Mouse (Mus musculus): ENCODE measurements around the gene Ets1. TPM values are rescaled to one million over a fixed set of nuclear protein-coding genes. Genes with fewer than 3 reads are reported as not detected.

The Ets1 gene
- polyA plus RNA-seq, 1 experiment from 2014 or later = 38.3 TPM

- Histone ChIP-seq H3K4me3 (ENCODE audit: low read depth, low read length) (no peak overlapping the region), H3K9ac (ENCODE audit: low read depth, low read length) (no peak overlapping the region), H3K4me1 (ENCODE audit: control insufficient read depth, insufficient read depth, low read length) (no peaks in the 10 kb centered on the region; the same call in 1 of the 2 replicates), H3K27me3 (ENCODE audit: control insufficient read depth, insufficient read depth, low read length) (no peaks in the 10 kb centered on the region), H3K9me3 (replicated peaks; ENCODE audit: control insufficient read depth, low read length) (no peaks in the 10 kb centered on the region), H3K36me3 (ENCODE audit: control insufficient read depth, insufficient read depth, low read length) (no peaks in the 10 kb centered on the region), H3K27ac (ENCODE audit: low read depth, low read length) (no peak overlapping the region), H3K4me2 (no peak overlapping the region)
- ATAC-seq (replicated peaks; ENCODE audit: insufficient number of reproducible peaks, low FRiP score, low TSS enrichment) = no peak
- 75% methylated on average over 3 of the region's 3 CpGs for WGBS (ENCODE audit: insufficient replicate concordance)
These were observed 57.4 kb downstream of the Ets1 start for GRCm38 (mm10) chr9:32693411-32693810.

GRCm38 (mm10) chr9:32694111-32694824, 58.2 kb downstream of the Ets1 start:
- no peaks in the 10 kb centered on the region for H3K9me3 ChIP-seq (replicated peaks; ENCODE audit: control insufficient read depth, low read length)
- no peaks in the 10 kb centered on the region; the same call in 1 of the 2 replicates for H3K4me1 ChIP-seq (ENCODE audit: control insufficient read depth, insufficient read depth, low read length)
- ATAC-seq (replicated peaks; ENCODE audit: insufficient number of reproducible peaks, low FRiP score, low TSS enrichment) = no peak
- no peak overlapping the region for H3K4me2 ChIP-seq
- 79% methylated on average over 12 of the region's 12 CpGs for WGBS (ENCODE audit: insufficient replicate concordance)
- H3K27me3 ChIP-seq (ENCODE audit: control insufficient read depth, insufficient read depth, low read length) = no peaks in the 10 kb centered on the region
- H3K4me3 ChIP-seq (ENCODE audit: low read depth, low read length) = no peak overlapping the region
- no peaks in the 10 kb centered on the region for H3K36me3 ChIP-seq (ENCODE audit: control insufficient read depth, insufficient read depth, low read length)
- no peak overlapping the region for H3K9ac ChIP-seq (ENCODE audit: low read depth, low read length)
- no peak overlapping the region for H3K27ac ChIP-seq (ENCODE audit: low read depth, low read length)

GRCm38 (mm10) chr9:32694916-32695490, 59.0 kb downstream of the Ets1 start:
- ATAC-seq (replicated peaks; ENCODE audit: insufficient number of reproducible peaks, low FRiP score, low TSS enrichment) = no peak
- H3K9me3 ChIP-seq (replicated peaks; ENCODE audit: control insufficient read depth, low read length) = no peaks in the 10 kb centered on the region
- H3K36me3 ChIP-seq (ENCODE audit: control insufficient read depth, insufficient read depth, low read length) = no peaks in the 10 kb centered on the region
- H3K9ac ChIP-seq (ENCODE audit: low read depth, low read length) = peak overlapping the region; percentile 71
- peak overlapping the region; percentile 80 for H3K4me2 ChIP-seq
- WGBS (ENCODE audit: insufficient replicate concordance) = 48% methylated on average over 4 of the region's 4 CpGs
- no peaks in the 10 kb centered on the region for H3K27me3 ChIP-seq (ENCODE audit: control insufficient read depth, insufficient read depth, low read length)
- H3K4me1 ChIP-seq (ENCODE audit: control insufficient read depth, insufficient read depth, low read length) = no peaks in the 10 kb centered on the region; the same call in 1 of the 2 replicates
- peak overlapping the region; percentile 49 for H3K4me3 ChIP-seq (ENCODE audit: low read depth, low read length)
- peak overlapping the region; percentile 72; the same call in 1 of the 2 replicates for H3K27ac ChIP-seq (ENCODE audit: low read depth, low read length)

GRCm38 (mm10) chr9:32695492-32696190, 59.6 kb downstream of the Ets1 start:
- Histone ChIP-seq H3K36me3 (ENCODE audit: control insufficient read depth, insufficient read depth, low read length) (no peaks in the 10 kb centered on the region), H3K27ac (ENCODE audit: low read depth, low read length) (peak overlapping the region; percentile 72), H3K9ac (ENCODE audit: low read depth, low read length) (peak overlapping the region; percentile 80), H3K4me1 (ENCODE audit: control insufficient read depth, insufficient read depth, low read length) (no peaks in the 10 kb centered on the region; the same call in 1 of the 2 replicates), H3K27me3 (ENCODE audit: control insufficient read depth, insufficient read depth, low read length) (no peaks in the 10 kb centered on the region), H3K4me2 (peak overlapping the region; percentile 80), H3K9me3 (replicated peaks; ENCODE audit: control insufficient read depth, low read length) (no peaks in the 10 kb centered on the region), H3K4me3 (ENCODE audit: low read depth, low read length) (peak overlapping the region; percentile 49)
- ATAC-seq (replicated peaks; ENCODE audit: insufficient number of reproducible peaks, low FRiP score, low TSS enrichment) = peak; percentile 98
- WGBS (ENCODE audit: insufficient replicate concordance) = under 1% methylated on average over 61 of the region's 67 CpGs

- Histone ChIP-seq H3K9me3 (replicated peaks; ENCODE audit: control insufficient read depth, low read length) (no peaks in the 10 kb centered on the region), H3K27me3 (ENCODE audit: control insufficient read depth, insufficient read depth, low read length) (no peaks in the 10 kb centered on the region), H3K4me3 (ENCODE audit: low read depth, low read length) (peak overlapping the region; percentile 49), H3K36me3 (ENCODE audit: control insufficient read depth, insufficient read depth, low read length) (no peaks in the 10 kb centered on the region), H3K9ac (ENCODE audit: low read depth, low read length) (peak overlapping the region; percentile 80), H3K4me2 (peak overlapping the region; percentile 80), H3K4me1 (ENCODE audit: control insufficient read depth, insufficient read depth, low read length) (no peaks in the 10 kb centered on the region; the same call in 1 of the 2 replicates), H3K27ac (ENCODE audit: low read depth, low read length) (peak overlapping the region; percentile 72)
- 0% methylated on average over 13 of the region's 13 CpGs for WGBS (ENCODE audit: insufficient replicate concordance)
- ATAC-seq (replicated peaks; ENCODE audit: insufficient number of reproducible peaks, low FRiP score, low TSS enrichment) = peak; percentile 36; the same call in 1 of the 2 replicates
These were observed 60.2 kb downstream of the Ets1 start for GRCm38 (mm10) chr9:32696259-32696658.

GRCm38 (mm10) chr9:32696717-32697116, 60.7 kb downstream of the Ets1 start:
- peak overlapping the region; percentile 72 for H3K27ac ChIP-seq (ENCODE audit: low read depth, low read length)
- no peaks in the 10 kb centered on the region for H3K36me3 ChIP-seq (ENCODE audit: control insufficient read depth, insufficient read depth, low read length)
- H3K4me1 ChIP-seq (ENCODE audit: control insufficient read depth, insufficient read depth, low read length) = no peaks in the 10 kb centered on the region; the same call in 1 of the 2 replicates
- peak overlapping the region; percentile 49 for H3K4me3 ChIP-seq (ENCODE audit: low read depth, low read length)
- no peaks in the 10 kb centered on the region for H3K27me3 ChIP-seq (ENCODE audit: control insufficient read depth, insufficient read depth, low read length)
- no peaks in the 10 kb centered on the region for H3K9me3 ChIP-seq (replicated peaks; ENCODE audit: control insufficient read depth, low read length)
- peak overlapping the region; percentile 80 for H3K4me2 ChIP-seq
- 7% methylated on average over 7 of the region's 7 CpGs for WGBS (ENCODE audit: insufficient replicate concordance)
- peak overlapping the region; percentile 80 for H3K9ac ChIP-seq (ENCODE audit: low read depth, low read length)
- ATAC-seq (replicated peaks; ENCODE audit: insufficient number of reproducible peaks, low FRiP score, low TSS enrichment) = no peak

GRCm38 (mm10) chr9:32697291-32698110, 61.5 kb downstream of the Ets1 start:
- peaks cover 5% of the 10 kb centered on the region; the same call in 1 of the 2 replicates for H3K4me1 ChIP-seq (ENCODE audit: control insufficient read depth, insufficient read depth, low read length)
- peak overlapping the region; percentile 72 for H3K27ac ChIP-seq (ENCODE audit: low read depth, low read length)
- H3K27me3 ChIP-seq (ENCODE audit: control insufficient read depth, insufficient read depth, low read length) = no peaks in the 10 kb centered on the region
- peak overlapping the region; percentile 49 for H3K4me3 ChIP-seq (ENCODE audit: low read depth, low read length)
- ATAC-seq (replicated peaks; ENCODE audit: insufficient number of reproducible peaks, low FRiP score, low TSS enrichment) = no peak
- peak overlapping the region; percentile 80 for H3K9ac ChIP-seq (ENCODE audit: low read depth, low read length)
- H3K9me3 ChIP-seq (replicated peaks; ENCODE audit: control insufficient read depth, low read length) = no peaks in the 10 kb centered on the region
- no peaks in the 10 kb centered on the region for H3K36me3 ChIP-seq (ENCODE audit: control insufficient read depth, insufficient read depth, low read length)
- WGBS (ENCODE audit: insufficient replicate concordance) = 46% methylated on average over 9 of the region's 9 CpGs
- peak overlapping the region; percentile 80 for H3K4me2 ChIP-seq

GRCm38 (mm10) chr9:32698766-32699165, 62.7 kb downstream of the Ets1 start:
- H3K27me3 ChIP-seq (ENCODE audit: control insufficient read depth, insufficient read depth, low read length) = no peaks in the 10 kb centered on the region
- H3K9me3 ChIP-seq (replicated peaks; ENCODE audit: control insufficient read depth, low read length) = no peaks in the 10 kb centered on the region
- H3K27ac ChIP-seq (ENCODE audit: low read depth, low read length) = no peak overlapping the region
- H3K9ac ChIP-seq (ENCODE audit: low read depth, low read length) = 0 out of 2 replicates have a peak overlapping the region, but pooled peaks have one; percentile 10
- 64% methylated on average over 4 of the region's 4 CpGs for WGBS (ENCODE audit: insufficient replicate concordance)
- no peaks in the 10 kb centered on the region for H3K36me3 ChIP-seq (ENCODE audit: control insufficient read depth, insufficient read depth, low read length)
- H3K4me3 ChIP-seq (ENCODE audit: low read depth, low read length) = peak overlapping the region; percentile 27
- H3K4me1 ChIP-seq (ENCODE audit: control insufficient read depth, insufficient read depth, low read length) = peaks cover 5% of the 10 kb centered on the region; the same call in 1 of the 2 replicates
- peak overlapping the region; percentile 52 for H3K4me2 ChIP-seq
- ATAC-seq (replicated peaks; ENCODE audit: insufficient number of reproducible peaks, low FRiP score, low TSS enrichment) = no peak

Measured in heart, embryonic 11.5 days (tissue).